Comparison of ENCODE assay signal across 8 mouse cellular contexts in the genomic region with DNA sequence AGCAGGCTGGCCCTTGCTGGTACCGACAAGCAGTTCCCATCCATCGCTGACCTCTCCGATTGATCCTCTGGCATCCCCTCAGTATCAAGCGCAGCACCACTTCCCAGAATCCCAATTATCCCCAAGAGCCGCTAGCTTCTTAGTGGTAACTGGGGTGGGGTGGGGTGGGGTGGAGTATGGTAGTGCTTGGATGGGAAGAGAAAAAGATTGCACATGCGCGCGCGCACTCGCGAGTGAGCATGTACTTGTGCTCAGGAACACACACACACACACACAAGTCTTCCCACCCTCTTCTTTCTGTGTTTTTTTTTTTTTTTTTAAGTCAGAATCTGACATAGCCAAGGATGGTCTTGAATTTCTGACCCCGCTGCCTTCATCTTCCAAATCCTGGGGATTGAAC. TPM values are rescaled to one million over a fixed set of nuclear protein-coding genes. Genes with fewer than 3 reads are reported as not detected.
DNase-seq lines count a peak whose midpoint lies in the region; ATAC-seq and TF ChIP-seq lines count a peak whose summit lies in the region.

No protein-coding gene starts in this region.

- H3K36me3 ChIP-seq in lung, embryonic 15.5 days = no peaks in the 10 kb centered on the region
- no peaks in the 10 kb centered on the region for H3K36me3 ChIP-seq in embryonic facial prominence, embryonic 14.5 days (ENCODE audit: control insufficient read depth, insufficient read depth, low read length)
- H3K36me3 ChIP-seq in limb, embryonic 11.5 days (ENCODE audit: control insufficient read depth, insufficient read depth, low read length) = no peaks in the 10 kb centered on the region

- H3K4me1 ChIP-seq in lung, embryonic 15.5 days = peaks cover 7% of the 10 kb centered on the region
- H3K4me1 ChIP-seq in embryonic facial prominence, embryonic 14.5 days (ENCODE audit: control insufficient read depth, insufficient read depth, low read length) = peaks cover 4% of the 10 kb centered on the region; the same call in 1 of the 2 replicates
- no peaks in the 10 kb centered on the region for H3K4me1 ChIP-seq in limb, embryonic 11.5 days (ENCODE audit: control insufficient read depth, insufficient read depth, low read length)
- H3K4me1 ChIP-seq in olfactory bulb, adult 2 months (ENCODE audit: control insufficient read depth, insufficient read depth, low read length) = peaks cover 8% of the 10 kb centered on the region; the same call in 1 of the 2 replicates

- TF ChIP-seq POLR2A in olfactory bulb, adult 2 months (IDR thresholded peaks at IDR 0.05; ENCODE audit: insufficient read depth, low read depth, low read length) = no peak

- H3K27me3 ChIP-seq in lung, embryonic 15.5 days = no peaks in the 10 kb centered on the region
- H3K27me3 ChIP-seq in embryonic facial prominence, embryonic 14.5 days (replicated peaks; ENCODE audit: control insufficient read depth, insufficient read depth, low read length) = no peaks in the 10 kb centered on the region
- no peaks in the 10 kb centered on the region for H3K27me3 ChIP-seq in limb, embryonic 11.5 days (ENCODE audit: control insufficient read depth, insufficient read depth, low read length)

- WGBS in lung, embryonic 15.5 days = 56% methylated on average over 12 of the region's 12 CpGs
- 55% methylated on average over 12 of the region's 12 CpGs for WGBS in embryonic facial prominence, embryonic 14.5 days
- WGBS in limb, embryonic 11.5 days = 55% methylated on average over 12 of the region's 12 CpGs
- WGBS in olfactory bulb, adult 2 months = 47% methylated on average over 12 of the region's 12 CpGs

- no peak overlapping the region for H3K27ac ChIP-seq in lung, embryonic 15.5 days
- H3K27ac ChIP-seq in embryonic facial prominence, embryonic 14.5 days (replicated peaks; ENCODE audit: low read depth, low read length) = no peak overlapping the region
- no peak overlapping the region for H3K27ac ChIP-seq in limb, embryonic 11.5 days (replicated peaks; ENCODE audit: low read depth, low read length)
- no peak overlapping the region for H3K27ac ChIP-seq in olfactory bulb, adult 2 months (ENCODE audit: insufficient read depth, low read depth, low read length)

- no peak for ATAC-seq in lung, embryonic 15.5 days (ENCODE audit: borderline replicate concordance, extremely low read depth, low FRiP score, low TSS enrichment)
- 0 out of 2 replicates have a peak, but pooled peaks have one; percentile 9 for ATAC-seq in embryonic facial prominence, embryonic 14.5 days (ENCODE audit: low read depth)
- ATAC-seq in limb, embryonic 11.5 days (ENCODE audit: insufficient number of reproducible peaks, low FRiP score, low TSS enrichment, low read depth) = no peak

- no peak for DNase-seq in lung, postnatal 36 days
- no peak for DNase-seq in embryonic facial prominence, embryonic 14.5 days (ENCODE audit: low spot score)
- DNase-seq in limb, embryonic 11.5 days (ENCODE audit: low spot score) = no peak
- DNase-seq in left cerebral cortex, adult 9 months (ENCODE audit: low spot score in 2 of 2) = no peak
- DNase-seq in layer of hippocampus, adult 11-12 months (ENCODE audit: low spot score) = no peak
- no peak for DNase-seq in spleen, adult 12 weeks (ENCODE audit: low spot score)

- no peaks in the 10 kb centered on the region for H3K9me3 ChIP-seq in lung, embryonic 15.5 days
- no peaks in the 10 kb centered on the region for H3K9me3 ChIP-seq in embryonic facial prominence, embryonic 14.5 days (ENCODE audit: control insufficient read depth, low read length)
- H3K9me3 ChIP-seq in limb, embryonic 11.5 days (ENCODE audit: control insufficient read depth, low read length) = no peaks in the 10 kb centered on the region

- 0 out of 2 replicates have a peak overlapping the region, but pooled peaks have one; percentile 18 for H3K4me3 ChIP-seq in lung, embryonic 15.5 days
- peak overlapping the region; percentile 14 for H3K4me3 ChIP-seq in embryonic facial prominence, embryonic 14.5 days (ENCODE audit: low read depth, low read length)
- peak overlapping the region; percentile 12; the same call in 1 of the 2 replicates for H3K4me3 ChIP-seq in limb, embryonic 11.5 days (ENCODE audit: low read depth, low read length)
- peak overlapping the region; percentile 16; the same call in 1 of the 2 replicates for H3K4me3 ChIP-seq in olfactory bulb, adult 2 months (ENCODE audit: insufficient read depth, low read depth, low read length)

- TF ChIP-seq CTCF in olfactory bulb, adult 2 months (IDR thresholded peaks at IDR 0.05; ENCODE audit: insufficient read depth, low read depth, low read length) = no peak

- H3K4me2 ChIP-seq in lung, embryonic 15.5 days = peak overlapping the region; percentile 53
- H3K4me2 ChIP-seq in embryonic facial prominence, embryonic 14.5 days (ENCODE audit: low read depth, low read length) = peak overlapping the region; percentile 55
- H3K4me2 ChIP-seq in limb, embryonic 11.5 days (ENCODE audit: low read depth, severe bottlenecking) = peak overlapping the region; percentile 41

- no peak overlapping the region for H3K9ac ChIP-seq in lung, embryonic 15.5 days
- H3K9ac ChIP-seq in embryonic facial prominence, embryonic 14.5 days (ENCODE audit: low read depth, low read length) = peak overlapping the region; percentile 14
- peak overlapping the region; percentile 55 for H3K9ac ChIP-seq in limb, embryonic 11.5 days (ENCODE audit: low read length)

RNA-seq across cellular contexts. Expression of gene Fam207a, which starts 7.2 kb away (rescaled TPM):
- 35.1 and 38.0 TPM in 2 replicates for polyA plus RNA-seq in lung, embryonic 15.5 days (2015; fragmentation: Nextera tagmentation; extraction: Ambion mirVana)
- 34.2 and 38.5 TPM in 2 replicates for polyA plus RNA-seq in embryonic facial prominence, embryonic 14.5 days (2014; fragmentation: Nextera tagmentation; extraction: Ambion mirVana)
- polyA plus RNA-seq in limb, embryonic 11.5 days (2014; fragmentation: Nextera tagmentation; extraction: Ambion mirVana) = 43.4 and 43.8 TPM in 2 replicates
- polyA plus RNA-seq in olfactory bulb, adult 2 months (2012; ENCODE audit: insufficient read depth, insufficient read length, low replicate concordance, missing spikeins) = not detected in 2 replicates

RNA-seq across cellular contexts. Expression of gene Itgb2, which starts 7.3 kb away (rescaled TPM):
- 3.7 and 5.3 TPM in 2 replicates for polyA plus RNA-seq in lung, embryonic 15.5 days (2015; fragmentation: Nextera tagmentation; extraction: Ambion mirVana)
- 3.0 and 3.5 TPM in 2 replicates for polyA plus RNA-seq in embryonic facial prominence, embryonic 14.5 days (2014; fragmentation: Nextera tagmentation; extraction: Ambion mirVana)
- polyA plus RNA-seq in limb, embryonic 11.5 days (2014; fragmentation: Nextera tagmentation; extraction: Ambion mirVana) = 0.64 and 0.68 TPM in 2 replicates
- polyA plus RNA-seq in olfactory bulb, adult 2 months (2012; ENCODE audit: insufficient read depth, insufficient read length, low replicate concordance, missing spikeins) = 191 TPM in 1 of 2 replicates, not detected in the other

RNA-seq across cellular contexts. Expression of gene Pttg1ip, which starts 58.8 kb away (rescaled TPM):
- 118 and 122 TPM in 2 replicates for polyA plus RNA-seq in lung, embryonic 15.5 days (2015; fragmentation: Nextera tagmentation; extraction: Ambion mirVana)
- polyA plus RNA-seq in embryonic facial prominence, embryonic 14.5 days (2014; fragmentation: Nextera tagmentation; extraction: Ambion mirVana) = 135 and 143 TPM in 2 replicates
- 75.5 and 84.6 TPM in 2 replicates for polyA plus RNA-seq in limb, embryonic 11.5 days (2014; fragmentation: Nextera tagmentation; extraction: Ambion mirVana)
- polyA plus RNA-seq in olfactory bulb, adult 2 months (2012; ENCODE audit: insufficient read depth, insufficient read length, low replicate concordance, missing spikeins) = not detected in 2 replicates
